Mouse (Mus musculus): ENCODE measurements at regions not wholly inside any gene's neighbourhood (a gene's known extent, or its start where the extent isn't known, plus 50 kb on each side); places are given as distances from the start of the nearest gene placed in this dataset.

DNA sequence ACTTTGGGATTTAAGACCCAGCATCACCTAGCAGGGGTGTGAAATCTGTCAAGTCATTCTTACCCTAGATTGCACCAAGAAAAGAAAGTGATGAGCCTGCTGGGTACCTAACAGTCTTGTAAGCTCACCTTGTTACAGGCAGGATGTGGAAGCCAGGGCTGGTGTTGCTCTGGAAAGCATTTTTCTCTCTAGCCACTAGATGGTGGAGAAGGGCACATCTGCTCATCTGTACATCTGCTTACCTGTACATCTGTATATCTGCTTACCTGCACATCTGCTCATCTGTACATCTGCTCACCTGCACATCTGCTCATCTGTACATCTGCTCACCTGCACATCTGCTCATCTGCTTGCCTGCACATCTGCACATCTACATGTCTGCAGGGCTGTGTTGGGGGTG is 102.0 kb upstream of the Spata13 start:
- TF ChIP-seq POLR2A (IDR thresholded peaks at IDR 0.05; ENCODE audit: control insufficient read depth in 1 of 2, insufficient read depth in 1 of 2, low read depth in 1 of 2, low read length in 2 of 2, poor library complexity in 1 of 2) (no peak), EP300 (IDR thresholded peaks at IDR 0.05; ENCODE audit: low read depth in 1 of 2, low read length in 2 of 2) (no peak), CHD2 (IDR thresholded peaks at IDR 0.05; ENCODE audit: low read length) (no peak), CTCF (IDR thresholded peaks at IDR 0.05 in 2 of 3, conservative IDR thresholded peaks at IDR 0.05 in 1 of 3; ENCODE audit: control insufficient read depth in 1 of 3, insufficient read depth in 1 of 3, low read depth in 2 of 3, low read length in 3 of 3, poor library complexity in 1 of 3, severe bottlenecking in 1 of 3) (peak in 2 of 3 experiments; percentile 12 to 13; a peak in 2 of 6 replicates), HCFC1 (IDR thresholded peaks at IDR 0.05; ENCODE audit: low read depth, low read length) (no peak), NRF1 (IDR thresholded peaks at IDR 0.05; ENCODE audit: insufficient read depth, low read depth, low read length, poor library complexity, severe bottlenecking) (no peak), TAL1 (IDR thresholded peaks at IDR 0.05; ENCODE audit: low read length) (no peak), ETS1 (IDR thresholded peaks at IDR 0.05; ENCODE audit: low read depth, low read length) (no peak), POLR2AphosphoS2 (IDR thresholded peaks at IDR 0.05; ENCODE audit: low read length) (no peak), TCF12 (IDR thresholded peaks at IDR 0.05; ENCODE audit: low read depth, low read length) (no peak)

All from MEL (cell line).